Mouse (Mus musculus): ENCODE measurements at regions not wholly inside any gene's neighbourhood (a gene's known extent, or its start where the extent isn't known, plus 50 kb on each side); places are given as distances from the start of the nearest gene placed in this dataset.
A peak's percentile ranks its signal among the peaks of the same experiment; 100 is the strongest.
"Not testable (repeated sequence)": the region's sequence is repeated elsewhere in the genome, so short reads cannot be mapped to it uniquely, and the experiment has no call there.

- DNase-seq (ENCODE audit: low spot score) = peak; percentile 10
Measured at GRCm38 (mm10) chr4:61998366-61998765, 55.6 kb downstream of the Mup20 start.

- not testable (repeated sequence) for DNase-seq (ENCODE audit: low spot score)
Measured at GRCm38 (mm10) chr4:61989941-61990340, 64.0 kb downstream of the Mup20 start.

- no peak for DNase-seq (ENCODE audit: low spot score)
Measured at GRCm38 (mm10) chr4:61976159-61976558, 77.8 kb downstream of the Mup20 start.

GRCm38 (mm10) chr4:61973236-61973635, 80.7 kb downstream of the Mup20 start:
- no peak for DNase-seq (ENCODE audit: low spot score)

GRCm38 (mm10) chr4:61969691-61970090, 84.3 kb downstream of the Mup20 start:
- no peak for DNase-seq (ENCODE audit: low spot score)

- not testable (repeated sequence) for DNase-seq (ENCODE audit: low spot score)
Measured at GRCm38 (mm10) chr4:61967674-61968073, 86.3 kb downstream of the Mup20 start.

- DNase-seq (ENCODE audit: low spot score) = no peak
Measured at GRCm38 (mm10) chr4:61962315-61962714, 91.6 kb downstream of the Mup20 start.
